Mouse (Mus musculus) hindbrain, embryonic 12.5 days (tissue): ENCODE results near the gene Ch25h. TPM values are rescaled to one million over a fixed set of nuclear protein-coding genes. Genes with fewer than 3 reads are reported as not detected.
A peak's percentile ranks its signal among the peaks of the same experiment; 100 is the strongest.

Experiments
- ATAC-seq: fragments of 200-750 bp; cut with Nextera tagmentation; 2 replicates; pipeline ENCODE4 v1.8.0; 2017; ENCODE audit warnings: moderate TSS enrichment; ENCODE audit not compliant: low FRiP score
- H3K27ac ChIP-seq: fragments of 300-500 bp; sonication (generic); 2 replicates; pipeline ENCODE4 v1.5.1; 2016; ENCODE audit warnings: mild to moderate bottlenecking
- H3K27me3 ChIP-seq: fragments of 300-500 bp; sonication (generic); 2 replicates; pipeline ENCODE4 v1.6.1; 2016; ENCODE audit warnings: mild to moderate bottlenecking
- H3K36me3 ChIP-seq: fragments of 300-500 bp; sonication (generic); 2 replicates; pipeline ENCODE4 v1.6.1; 2016; ENCODE audit warnings: mild to moderate bottlenecking
- H3K4me1 ChIP-seq: fragments of 300-500 bp; sonication (generic); 2 replicates; pipeline ENCODE4 v1.6.1; 2016
- H3K4me2 ChIP-seq: fragments of 300-500 bp; sonication (generic); replicated peaks from 2 replicates; pipeline ENCODE4 v1.6.1; 2016; ENCODE audit warnings: mild to moderate bottlenecking
- H3K4me3 ChIP-seq: fragments of 300-500 bp; sonication (generic); 2 replicates; pipeline ENCODE4 v1.5.1; 2016; ENCODE audit warnings: mild to moderate bottlenecking
- H3K9ac ChIP-seq: fragments of 300-500 bp; sonication (generic); 2 replicates; pipeline ENCODE4 v1.6.1; 2016; ENCODE audit warnings: mild to moderate bottlenecking, moderate library complexity
- H3K9me3 ChIP-seq: fragments of 300-500 bp; sonication (generic); replicated peaks from 2 replicates; pipeline ENCODE4 v1.6.1; 2016; ENCODE audit warnings: mild to moderate bottlenecking
- WGBS: fragments of 180-500 bp; shearing (Covaris S2); methylation state at CpG from one replicate; pipeline ENCODE4 v1.1.7; 2016; 5-methylcytosine and 5-hydroxymethylcytosine counted together
- polyA plus RNA-seq: library from polyadenylated mRNA; unstranded; fragments of >200 nt; fragmentation: Nextera tagmentation; extraction: Ambion mirVana; gene quantifications from 2 replicates; pipeline ENCODE4 v1.2.1, GENCODE M21; 2016

Gene Ch25h
- 5.5 and 6.1 TPM in 2 replicates for polyA plus RNA-seq

DNA sequence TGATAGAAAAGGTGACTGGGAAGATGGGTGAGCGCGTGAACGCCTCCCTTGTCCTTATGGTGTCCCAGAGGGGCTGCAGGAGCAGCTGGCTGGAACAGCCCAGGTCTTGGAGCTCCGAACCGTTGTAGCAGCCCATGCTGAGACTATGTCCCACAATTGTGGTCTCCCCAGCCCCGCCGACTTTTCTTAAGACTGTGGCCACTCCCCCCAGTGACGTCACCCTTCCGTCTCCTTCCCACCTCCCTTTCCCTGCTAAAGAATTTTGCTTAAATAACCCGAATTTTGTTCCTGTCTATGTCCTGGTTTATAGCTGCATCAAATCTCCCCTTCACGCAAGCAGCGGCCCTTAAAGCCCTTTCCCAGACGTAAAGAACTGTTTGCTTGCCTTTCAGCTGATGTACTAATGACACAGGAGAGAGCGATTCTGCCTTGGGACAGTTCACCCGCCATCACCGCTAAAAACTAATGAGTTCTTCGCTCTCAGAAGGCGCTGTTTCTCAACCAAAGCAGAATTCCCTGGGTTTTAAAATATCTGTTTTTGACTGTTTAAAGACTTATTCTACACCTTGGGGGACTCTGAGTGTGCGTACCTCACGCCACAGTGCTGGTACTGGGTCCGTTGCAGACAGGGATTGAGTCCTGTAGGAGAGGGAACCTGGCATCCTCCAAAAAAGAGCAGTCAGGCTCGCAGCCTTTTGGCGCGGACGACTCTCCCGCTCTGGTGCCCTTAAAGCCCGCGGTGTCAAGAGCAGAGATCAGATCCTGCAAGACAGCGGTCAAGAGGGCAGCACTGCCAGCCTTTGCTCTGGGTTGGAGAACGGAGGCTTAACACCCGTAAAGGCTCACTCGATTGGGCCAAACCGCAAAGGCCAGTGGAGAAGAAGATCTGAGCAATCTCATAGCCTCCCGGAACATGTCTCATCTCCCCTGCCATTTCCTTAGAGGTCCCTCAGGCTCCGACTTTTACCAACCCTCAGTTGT is at the start of gene Ch25h:
Ch25h (minus strand) TSS at position 174 of the 981 bp plus-strand sequence.
- Histone ChIP-seq H3K27me3 (peaks cover 36% of the 10 kb centered on the region), H3K9me3 (no peaks in the 10 kb centered on the region), H3K4me1 (peaks cover 9% of the 10 kb centered on the region; the same call in 1 of the 2 replicates), H3K9ac (peak within 1 kb of the TSS; percentile 50), H3K36me3 (no peaks in the 10 kb centered on the region), H3K27ac (no peak within 1 kb of the TSS), H3K4me2 (peak within 1 kb of the TSS; percentile 97), H3K4me3 (peak within 1 kb of the TSS; percentile 57)
- under 1% methylated on average over 35 of the region's 35 CpGs for WGBS
- ATAC-seq = peak; percentile 88

DNA sequence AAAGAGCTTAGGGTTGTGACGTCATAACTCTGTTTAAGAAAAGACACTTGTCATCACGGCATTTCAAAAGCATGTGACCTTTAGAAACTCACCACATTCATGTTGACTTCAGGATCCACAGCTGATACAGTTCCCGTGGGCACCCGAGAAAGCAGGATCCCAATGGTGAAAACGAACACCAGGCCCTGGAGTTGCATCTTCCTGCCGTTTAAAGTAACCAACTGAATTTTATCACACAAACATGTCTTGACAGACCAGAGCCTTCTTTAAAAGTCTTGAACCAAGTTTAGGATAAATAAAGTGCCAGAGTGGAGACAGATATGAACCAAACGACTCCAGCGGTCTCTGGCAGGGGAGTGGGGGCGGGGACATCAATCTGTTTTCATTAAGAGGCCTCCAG is 49.7 kb upstream of the Ch25h start:
- WGBS = 68% methylated on average over 9 of the region's 9 CpGs
- no peaks in the 10 kb centered on the region for H3K9me3 ChIP-seq

GRCm38 (mm10) chr19:34523106-34523725 is 48.3 kb upstream of the Ch25h start:
- Histone ChIP-seq H3K36me3 (no peaks in the 10 kb centered on the region), H3K4me2 (no peak overlapping the region), H3K27me3 (no peaks in the 10 kb centered on the region), H3K4me1 (peaks cover 7% of the 10 kb centered on the region), H3K27ac (no peak overlapping the region), H3K9me3 (no peaks in the 10 kb centered on the region), H3K9ac (no peak overlapping the region), H3K4me3 (no peak overlapping the region)
- ATAC-seq = no peak
- 77% methylated on average over 12 of the region's 12 CpGs for WGBS

More for the DNA sequence above, 49.7 kb upstream of the Ch25h start:
- peaks cover 7% of the 10 kb centered on the region for H3K4me1 ChIP-seq
- H3K4me3 ChIP-seq = no peak overlapping the region
- no peaks in the 10 kb centered on the region for H3K27me3 ChIP-seq
- H3K4me2 ChIP-seq = no peak overlapping the region
- ATAC-seq = no peak
- no peak overlapping the region for H3K27ac ChIP-seq
- H3K36me3 ChIP-seq = no peaks in the 10 kb centered on the region
- no peak overlapping the region for H3K9ac ChIP-seq

GRCm38 (mm10) chr19:34521978-34522377 is 47.0 kb upstream of the Ch25h start:
- Histone ChIP-seq H3K9me3 (no peaks in the 10 kb centered on the region), H3K27ac (no peak overlapping the region), H3K27me3 (no peaks in the 10 kb centered on the region), H3K4me1 (peaks cover 7% of the 10 kb centered on the region), H3K4me3 (no peak overlapping the region), H3K9ac (no peak overlapping the region), H3K4me2 (no peak overlapping the region), H3K36me3 (no peaks in the 10 kb centered on the region)
- ATAC-seq = no peak
- WGBS = 90% methylated on average over 1 of the region's 1 CpGs

DNA sequence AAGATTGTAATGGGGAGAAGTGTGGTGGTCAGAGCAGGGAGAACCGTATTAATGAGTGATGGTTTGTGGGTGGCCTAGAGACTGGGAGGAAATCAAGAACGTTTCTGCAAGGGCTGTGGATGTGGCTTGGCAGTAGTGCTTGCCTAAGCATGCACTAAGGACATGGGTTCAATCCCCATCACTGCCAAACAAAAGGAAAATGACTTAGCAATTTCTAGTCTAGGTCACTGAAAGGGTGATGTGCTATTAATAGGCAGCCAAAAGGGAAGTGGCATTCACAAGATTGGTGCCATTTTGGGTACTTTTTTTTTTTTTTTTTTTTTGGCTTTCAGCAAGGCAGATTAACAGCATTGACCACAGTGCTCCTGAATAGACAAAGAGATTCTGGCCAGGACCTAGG is 46.4 kb upstream of the Ch25h start:
- H3K36me3 ChIP-seq = no peaks in the 10 kb centered on the region
- no peak for ATAC-seq
- WGBS = 77% methylated on average over 2 of the region's 2 CpGs
- no peak overlapping the region for H3K4me3 ChIP-seq
- no peak overlapping the region for H3K9ac ChIP-seq
- H3K9me3 ChIP-seq = no peaks in the 10 kb centered on the region
- no peaks in the 10 kb centered on the region for H3K27me3 ChIP-seq
- no peak overlapping the region for H3K4me2 ChIP-seq
- H3K4me1 ChIP-seq = peaks cover 4% of the 10 kb centered on the region
- no peak overlapping the region for H3K27ac ChIP-seq

DNA sequence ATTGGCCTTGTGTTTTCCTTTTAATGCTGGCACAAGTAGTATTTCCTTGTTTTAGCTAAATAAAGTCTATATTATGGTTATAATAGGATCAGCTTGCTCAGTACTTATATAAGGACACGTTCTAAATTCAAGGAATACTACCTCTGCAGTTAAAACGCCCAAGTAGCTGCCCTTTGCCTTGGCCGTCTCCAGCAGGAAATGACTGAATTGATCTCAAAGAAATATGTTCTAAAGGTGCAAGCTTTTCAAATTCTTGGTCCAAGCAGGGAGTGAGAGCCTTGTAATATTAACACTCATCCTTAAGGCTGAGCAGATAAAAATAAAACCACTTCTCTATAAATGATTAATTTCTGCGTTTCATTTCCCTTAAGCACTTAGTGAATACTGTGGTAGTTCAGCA is 45.1 kb upstream of the Ch25h start:
- no peak overlapping the region for H3K4me2 ChIP-seq
- ATAC-seq = no peak
- H3K9ac ChIP-seq = no peak overlapping the region
- 87% methylated on average over 4 of the region's 4 CpGs for WGBS
- H3K36me3 ChIP-seq = no peaks in the 10 kb centered on the region
- H3K27ac ChIP-seq = no peak overlapping the region
- no peaks in the 10 kb centered on the region for H3K9me3 ChIP-seq
- H3K27me3 ChIP-seq = no peaks in the 10 kb centered on the region
- no peak overlapping the region for H3K4me3 ChIP-seq
- no peaks in the 10 kb centered on the region for H3K4me1 ChIP-seq

DNA sequence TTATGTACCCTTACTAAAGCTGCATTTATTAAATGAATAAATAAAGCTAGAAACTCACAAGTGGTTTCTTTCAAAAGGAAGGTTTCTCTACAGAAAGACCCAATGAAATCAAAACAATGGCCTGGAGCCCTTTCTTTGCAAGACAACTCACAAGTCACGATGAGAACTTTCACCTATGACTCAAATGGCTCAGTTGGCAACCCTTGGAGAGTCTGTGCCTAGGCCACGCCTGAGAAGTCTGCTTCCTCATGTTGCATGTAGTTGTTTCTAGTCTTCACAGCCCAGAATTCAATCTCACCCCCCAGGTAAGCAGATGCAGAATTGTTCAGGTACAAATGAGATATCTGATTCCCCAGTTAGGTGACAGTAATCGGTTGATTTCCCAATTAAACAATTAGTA is 44.7 kb upstream of the Ch25h start:
- no peak for ATAC-seq
- H3K27me3 ChIP-seq = no peaks in the 10 kb centered on the region

GRCm38 (mm10) chr19:34518786-34519185 is 43.8 kb upstream of the Ch25h start:
- no peak overlapping the region for H3K27ac ChIP-seq
- no peak overlapping the region for H3K9ac ChIP-seq
- H3K4me2 ChIP-seq = no peak overlapping the region
- no peaks in the 10 kb centered on the region for H3K9me3 ChIP-seq
- no peak for ATAC-seq
- no peaks in the 10 kb centered on the region for H3K4me1 ChIP-seq
- H3K27me3 ChIP-seq = no peaks in the 10 kb centered on the region
- no peaks in the 10 kb centered on the region for H3K36me3 ChIP-seq
- no peak overlapping the region for H3K4me3 ChIP-seq
- WGBS = 58% methylated on average over 3 of the region's 3 CpGs

More for the DNA sequence above, 44.7 kb upstream of the Ch25h start:
- Histone ChIP-seq H3K4me1 (no peaks in the 10 kb centered on the region), H3K4me2 (no peak overlapping the region), H3K27ac (no peak overlapping the region), H3K9ac (no peak overlapping the region), H3K9me3 (no peaks in the 10 kb centered on the region), H3K4me3 (no peak overlapping the region), H3K36me3 (no peaks in the 10 kb centered on the region)
- WGBS = 83% methylated on average over 3 of the region's 3 CpGs

GRCm38 (mm10) chr19:34517812-34518594 is 43.0 kb upstream of the Ch25h start:
- WGBS = 94% methylated on average over 13 of the region's 13 CpGs
- no peak overlapping the region for H3K4me3 ChIP-seq
- H3K27me3 ChIP-seq = no peaks in the 10 kb centered on the region
- ATAC-seq = no peak
- no peak overlapping the region for H3K9ac ChIP-seq
- H3K36me3 ChIP-seq = no peaks in the 10 kb centered on the region
- H3K4me1 ChIP-seq = no peaks in the 10 kb centered on the region
- no peaks in the 10 kb centered on the region for H3K9me3 ChIP-seq
- no peak overlapping the region for H3K27ac ChIP-seq
- H3K4me2 ChIP-seq = no peak overlapping the region

GRCm38 (mm10) chr19:34517197-34517596 is 42.2 kb upstream of the Ch25h start:
- Histone ChIP-seq H3K9me3 (no peaks in the 10 kb centered on the region), H3K27ac (no peak overlapping the region), H3K4me2 (no peak overlapping the region), H3K9ac (no peak overlapping the region), H3K4me1 (no peaks in the 10 kb centered on the region), H3K27me3 (no peaks in the 10 kb centered on the region), H3K36me3 (no peaks in the 10 kb centered on the region), H3K4me3 (no peak overlapping the region)
- no peak for ATAC-seq
- 95% methylated on average over 3 of the region's 3 CpGs for WGBS

DNA sequence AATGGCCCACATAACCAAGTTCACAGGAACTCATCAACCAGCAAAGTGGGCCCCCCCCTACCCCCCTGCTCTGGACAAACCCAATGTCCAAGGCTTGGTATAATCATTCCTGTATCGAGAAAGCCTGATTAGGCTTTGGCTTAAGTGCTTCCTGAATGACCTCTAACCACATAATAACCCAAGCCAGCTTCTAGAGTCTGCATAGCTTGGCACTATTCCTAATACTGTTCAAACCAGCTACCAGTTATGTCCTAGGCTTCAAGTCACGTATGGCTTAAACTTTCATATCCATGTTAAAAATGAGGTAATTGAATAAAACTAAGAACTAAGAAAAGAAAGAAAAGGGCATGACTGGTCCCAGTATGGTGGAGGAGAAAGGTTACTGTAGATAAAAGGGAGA is 41.4 kb upstream of the Ch25h start:
- 87% methylated on average over 2 of the region's 2 CpGs for WGBS
- H3K36me3 ChIP-seq = no peaks in the 10 kb centered on the region
- H3K4me1 ChIP-seq = no peaks in the 10 kb centered on the region
- no peak overlapping the region for H3K27ac ChIP-seq
- H3K9ac ChIP-seq = no peak overlapping the region
- no peak overlapping the region for H3K4me3 ChIP-seq
- H3K4me2 ChIP-seq = no peak overlapping the region
- ATAC-seq = no peak
- no peaks in the 10 kb centered on the region for H3K27me3 ChIP-seq
- H3K9me3 ChIP-seq = no peaks in the 10 kb centered on the region

DNA sequence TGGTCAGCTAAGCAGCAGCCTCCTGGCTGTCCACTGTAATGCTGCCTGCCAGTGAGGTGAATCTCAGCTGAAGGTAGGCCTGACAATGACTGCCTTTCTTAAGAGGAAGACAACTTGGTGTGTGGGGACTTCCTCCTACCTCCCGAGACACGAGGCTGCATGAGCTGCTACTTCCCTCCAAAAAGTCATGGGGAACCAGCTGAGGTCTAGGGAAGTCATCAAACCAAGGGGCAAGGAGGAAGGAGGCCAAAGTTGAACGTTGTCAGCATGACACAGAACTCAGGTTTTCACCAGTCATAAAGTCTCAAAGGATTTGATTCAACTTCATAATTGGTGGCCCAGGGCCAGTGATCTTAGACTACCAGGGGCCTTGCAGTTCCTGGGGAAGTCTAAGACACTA is 40.7 kb upstream of the Ch25h start:
- H3K4me2 ChIP-seq = no peak overlapping the region
- H3K36me3 ChIP-seq = no peaks in the 10 kb centered on the region
- H3K4me3 ChIP-seq = no peak overlapping the region
- 84% methylated on average over 3 of the region's 3 CpGs for WGBS
- no peaks in the 10 kb centered on the region for H3K27me3 ChIP-seq
- no peak overlapping the region for H3K27ac ChIP-seq
- H3K9ac ChIP-seq = no peak overlapping the region
- no peak for ATAC-seq
- no peaks in the 10 kb centered on the region for H3K4me1 ChIP-seq
- no peaks in the 10 kb centered on the region for H3K9me3 ChIP-seq
